Mouse (Mus musculus) T-cell, adult 2 months (primary cell): ENCODE data around the gene Zfp36l2.
A peak's percentile ranks its signal among the peaks of the same experiment; 100 is the strongest.
"Not testable (repeated sequence)": the region's sequence is repeated elsewhere in the genome, so short reads cannot be mapped to it uniquely, and the experiment has no call there.

ENCODE experiments used
- DNase-seq: peaks from one replicate; pipeline ENCODE4 v3.0.0; 2022; ENCODE audit warnings: low spot score

Zfp36l2 gene

GRCm38 (mm10) chr17:84195003-84195395 is 7.3 kb upstream of the Zfp36l2 start:
- DNase-seq = no peak

- DNase-seq = no peak
These were observed 6.7 kb upstream of the Zfp36l2 start for GRCm38 (mm10) chr17:84194282-84195002.

- DNase-seq = no peak
These were observed 5.7 kb upstream of the Zfp36l2 start for GRCm38 (mm10) chr17:84193411-84193810.

GRCm38 (mm10) chr17:84191946-84192345 is 4.2 kb upstream of the Zfp36l2 start:
- no peak for DNase-seq

GRCm38 (mm10) chr17:84190885-84191284 is 3.1 kb upstream of the Zfp36l2 start:
- DNase-seq = peak; percentile 85

- no peak for DNase-seq
These were observed 1.5 kb upstream of the Zfp36l2 start for GRCm38 (mm10) chr17:84189127-84189854.

GRCm38 (mm10) chr17:84188374-84188961 is 721 bp upstream of the Zfp36l2 start:
- DNase-seq = peak; percentile 74

GRCm38 (mm10) chr17:84187264-84187663 is 483 bp downstream of the Zfp36l2 start:
- DNase-seq = not testable (repeated sequence)

GRCm38 (mm10) chr17:84186451-84187202 is 1.1 kb downstream of the Zfp36l2 start:
- peak; percentile 74 for DNase-seq

GRCm38 (mm10) chr17:84185581-84186450 is 1.9 kb downstream of the Zfp36l2 start:
- peak; percentile 78 for DNase-seq

- peak; percentile 62 for DNase-seq
These were observed 2.7 kb downstream of the Zfp36l2 start for GRCm38 (mm10) chr17:84185011-84185411.

- DNase-seq = peak; percentile 66
These were observed 4.4 kb downstream of the Zfp36l2 start for GRCm38 (mm10) chr17:84183291-84183781.

GRCm38 (mm10) chr17:84182311-84183271 is 5.2 kb downstream of the Zfp36l2 start:
- peak; percentile 41 for DNase-seq

GRCm38 (mm10) chr17:84181502-84182310 is 6.0 kb downstream of the Zfp36l2 start:
- peak; percentile 78 for DNase-seq

- DNase-seq = peak; percentile 92
These were observed 6.8 kb downstream of the Zfp36l2 start for GRCm38 (mm10) chr17:84180715-84181501.

GRCm38 (mm10) chr17:84179973-84180365 is 7.8 kb downstream of the Zfp36l2 start:
- DNase-seq = no peak

GRCm38 (mm10) chr17:84179026-84179972 is 8.4 kb downstream of the Zfp36l2 start:
- DNase-seq = no peak
